Mouse (Mus musculus) kidney, embryonic 14.5 days (tissue): ENCODE results near the gene Capn5. TPM values are rescaled to one million over a fixed set of nuclear protein-coding genes. Genes with fewer than 3 reads are reported as not detected.
"Not testable (repeated sequence)": the region's sequence is repeated elsewhere in the genome, so short reads cannot be mapped to it uniquely, and the experiment has no call there.

ENCODE experiments used
- ATAC-seq: fragments of 200-750 bp; cut with Nextera tagmentation; 2 replicates; pipeline ENCODE4 v1.8.0; 2017; ENCODE audit warnings: moderate number of reproducible peaks, mild to moderate bottlenecking, moderate TSS enrichment, moderate library complexity; ENCODE audit not compliant: low FRiP score, low TSS enrichment
- H3K27ac ChIP-seq: fragments of 300-500 bp; sonication (generic); 2 replicates; pipeline ENCODE4 v1.5.1; 2014; ENCODE audit warnings: low read depth, mild to moderate bottlenecking, low read length, moderate library complexity, mixed read lengths
- H3K27me3 ChIP-seq: fragments of 300-500 bp; sonication (generic); 2 replicates; pipeline ENCODE4 v1.6.1; 2014; ENCODE audit warnings: mild to moderate bottlenecking, low read length; ENCODE audit not compliant: control insufficient read depth, insufficient read depth
- H3K36me3 ChIP-seq: fragments of 300-500 bp; sonication (generic); 2 replicates; pipeline ENCODE4 v1.6.1; 2014; ENCODE audit warnings: low read length, mixed read lengths; ENCODE audit not compliant: control insufficient read depth, insufficient read depth
- H3K4me1 ChIP-seq: fragments of 300-500 bp; sonication (generic); 2 replicates; pipeline ENCODE4 v1.6.1; 2014; ENCODE audit warnings: low read length, mixed read lengths; ENCODE audit not compliant: control insufficient read depth, insufficient read depth
- H3K4me2 ChIP-seq: fragments of 300-500 bp; sonication (generic); replicated peaks from 2 replicates; pipeline ENCODE4 v1.6.1; 2014; ENCODE audit warnings: low read depth, mild to moderate bottlenecking, low read length
- H3K4me3 ChIP-seq: fragments of 300-500 bp; sonication (generic); 2 replicates; pipeline ENCODE4 v1.5.1; 2014; ENCODE audit warnings: mild to moderate bottlenecking, low read length
- H3K9ac ChIP-seq: fragments of 300-500 bp; sonication (generic); 2 replicates; pipeline ENCODE4 v1.6.1; 2014; ENCODE audit warnings: low read depth, mild to moderate bottlenecking, low read length, moderate library complexity
- H3K9me3 ChIP-seq: fragments of 300-500 bp; sonication (generic); 2 replicates; pipeline ENCODE4 v1.6.1; 2016; ENCODE audit warnings: low read length; ENCODE audit not compliant: control insufficient read depth
- WGBS: fragments of 180-500 bp; shearing (Covaris S2); extraction: QIAGEN DNeasy Blood & Tissue Kit; methylation state at CpG from one replicate; pipeline ENCODE4 v1.1.7; 2014; 5-methylcytosine and 5-hydroxymethylcytosine counted together
- polyA plus RNA-seq: library from polyadenylated mRNA; unstranded; fragments of >200 nt; fragmentation: Nextera tagmentation; extraction: Ambion mirVana; gene quantifications from 2 replicates; pipeline ENCODE4 v1.2.1, GENCODE M21; 2014

Gene Capn5
- polyA plus RNA-seq, 1 experiment from 2014 or later, result 10.4 TPM

- no peak overlapping the region for H3K9ac ChIP-seq
Observed at GRCm38 (mm10) chr7:98194026-98194792, 16.1 kb upstream of the Capn5 start.

GRCm38 (mm10) chr7:98193515-98194025, 15.5 kb upstream of the Capn5 start:
- Histone ChIP-seq H3K9ac (no peak overlapping the region), H3K9me3 (no peaks in the 10 kb centered on the region), H3K36me3 (no peaks in the 10 kb centered on the region), H3K4me1 (peaks cover 9% of the 10 kb centered on the region), H3K27ac (no peak overlapping the region), H3K4me2 (peak overlapping the region; percentile 64), H3K27me3 (peaks cover 38% of the 10 kb centered on the region), H3K4me3 (peak overlapping the region; percentile 39)
- WGBS, result 5% methylated on average over 36 of the region's 36 CpGs
- peak; percentile 53 for ATAC-seq

More at GRCm38 (mm10) chr7:98194026-98194792, 16.1 kb upstream of the Capn5 start:
- peak overlapping the region; percentile 39 for H3K4me3 ChIP-seq
- H3K36me3 ChIP-seq, result no peaks in the 10 kb centered on the region
- ATAC-seq, result peak; percentile 47
- H3K4me1 ChIP-seq, result peaks cover 9% of the 10 kb centered on the region
- H3K27me3 ChIP-seq, result peaks cover 38% of the 10 kb centered on the region
- WGBS, result 2% methylated on average over 61 of the region's 61 CpGs
- H3K27ac ChIP-seq, result no peak overlapping the region
- H3K9me3 ChIP-seq, result no peaks in the 10 kb centered on the region
- peak overlapping the region; percentile 64 for H3K4me2 ChIP-seq

GRCm38 (mm10) chr7:98191571-98192250, 13.6 kb upstream of the Capn5 start:
- no peak overlapping the region for H3K9ac ChIP-seq
- WGBS, result 63% methylated on average over 17 of the region's 17 CpGs
- ATAC-seq, result peak; percentile 32; the same call in 1 of the 2 replicates
- H3K27me3 ChIP-seq, result peaks cover 38% of the 10 kb centered on the region
- H3K4me3 ChIP-seq, result no peak overlapping the region
- H3K9me3 ChIP-seq, result no peaks in the 10 kb centered on the region
- no peak overlapping the region for H3K27ac ChIP-seq
- H3K4me2 ChIP-seq, result no peak overlapping the region
- H3K4me1 ChIP-seq, result peaks cover 9% of the 10 kb centered on the region
- H3K36me3 ChIP-seq, result no peaks in the 10 kb centered on the region

GRCm38 (mm10) chr7:98190578-98190977, 12.5 kb upstream of the Capn5 start:
- peaks cover 36% of the 10 kb centered on the region for H3K27me3 ChIP-seq
- H3K9me3 ChIP-seq, result no peaks in the 10 kb centered on the region
- H3K9ac ChIP-seq, result no peak overlapping the region
- no peak for ATAC-seq
- 96% methylated on average over 1 of the region's 1 CpGs for WGBS
- peaks cover 12% of the 10 kb centered on the region for H3K4me1 ChIP-seq
- no peak overlapping the region for H3K4me2 ChIP-seq
- no peak overlapping the region for H3K4me3 ChIP-seq
- H3K36me3 ChIP-seq, result no peaks in the 10 kb centered on the region
- no peak overlapping the region for H3K27ac ChIP-seq

GRCm38 (mm10) chr7:98189745-98190144, 11.7 kb upstream of the Capn5 start:
- no peak overlapping the region for H3K27ac ChIP-seq
- H3K4me2 ChIP-seq, result no peak overlapping the region
- H3K4me1 ChIP-seq, result peaks cover 12% of the 10 kb centered on the region
- no peak overlapping the region for H3K4me3 ChIP-seq
- H3K9me3 ChIP-seq, result no peaks in the 10 kb centered on the region
- 0 out of 2 replicates have a peak, but pooled peaks have one; percentile 14 for ATAC-seq
- WGBS, result 37% methylated on average over 3 of the region's 3 CpGs
- H3K27me3 ChIP-seq, result peaks cover 30% of the 10 kb centered on the region
- no peaks in the 10 kb centered on the region for H3K36me3 ChIP-seq
- H3K9ac ChIP-seq, result no peak overlapping the region

GRCm38 (mm10) chr7:98188680-98189079, 10.6 kb upstream of the Capn5 start:
- no peaks in the 10 kb centered on the region for H3K9me3 ChIP-seq
- no peak overlapping the region for H3K4me3 ChIP-seq
- H3K4me1 ChIP-seq, result peaks cover 5% of the 10 kb centered on the region
- 92% methylated on average over 2 of the region's 2 CpGs for WGBS
- H3K27ac ChIP-seq, result no peak overlapping the region
- peaks cover 19% of the 10 kb centered on the region for H3K27me3 ChIP-seq
- no peak for ATAC-seq
- no peak overlapping the region for H3K9ac ChIP-seq
- H3K4me2 ChIP-seq, result no peak overlapping the region
- H3K36me3 ChIP-seq, result no peaks in the 10 kb centered on the region

- no peaks in the 10 kb centered on the region for H3K36me3 ChIP-seq
- H3K4me2 ChIP-seq, result no peak overlapping the region
- H3K9ac ChIP-seq, result no peak overlapping the region
- 0 out of 2 replicates have a peak, but pooled peaks cover 3% of the 10 kb centered on the region for H3K4me1 ChIP-seq
- no peak overlapping the region for H3K27ac ChIP-seq
- H3K9me3 ChIP-seq, result no peaks in the 10 kb centered on the region
- 93% methylated on average over 2 of the region's 2 CpGs for WGBS
- peaks cover 14% of the 10 kb centered on the region for H3K27me3 ChIP-seq
- no peak overlapping the region for H3K4me3 ChIP-seq
- no peak for ATAC-seq
Observed at GRCm38 (mm10) chr7:98188238-98188637, 10.2 kb upstream of the Capn5 start.

- WGBS, result 83% methylated on average over 3 of the region's 3 CpGs
- not testable (repeated sequence) for H3K4me3 ChIP-seq, H3K27me3 ChIP-seq, ATAC-seq, H3K9ac ChIP-seq, H3K36me3 ChIP-seq, H3K4me1 ChIP-seq, H3K27ac ChIP-seq, H3K9me3 ChIP-seq, H3K4me2 ChIP-seq
Observed at GRCm38 (mm10) chr7:98187332-98187731, 9.3 kb upstream of the Capn5 start.

- Histone ChIP-seq H3K4me3 (no peak overlapping the region), H3K4me1 (0 out of 2 replicates have a peak, but pooled peaks cover 3% of the 10 kb centered on the region), H3K9me3 (no peaks in the 10 kb centered on the region), H3K36me3 (no peaks in the 10 kb centered on the region), H3K27me3 (no peaks in the 10 kb centered on the region), H3K9ac (no peak overlapping the region), H3K27ac (no peak overlapping the region), H3K4me2 (no peak overlapping the region)
- WGBS, result 75% methylated on average over 8 of the region's 8 CpGs
- no peak for ATAC-seq
Observed at GRCm38 (mm10) chr7:98186637-98187036, 8.6 kb upstream of the Capn5 start.
